Mouse (Mus musculus) ovary, adult 18-20 months (tissue): ENCODE results near the gene Olfr1045.
"Not testable (repeated sequence)": the region's sequence is repeated elsewhere in the genome, so short reads cannot be mapped to it uniquely, and the experiment has no call there.

Source experiments
- DNase-seq: peaks from one replicate; pipeline ENCODE4 v3.0.0; 2022; ENCODE audit warnings: low spot score, mixed read lengths

Gene Olfr1045

DNA sequence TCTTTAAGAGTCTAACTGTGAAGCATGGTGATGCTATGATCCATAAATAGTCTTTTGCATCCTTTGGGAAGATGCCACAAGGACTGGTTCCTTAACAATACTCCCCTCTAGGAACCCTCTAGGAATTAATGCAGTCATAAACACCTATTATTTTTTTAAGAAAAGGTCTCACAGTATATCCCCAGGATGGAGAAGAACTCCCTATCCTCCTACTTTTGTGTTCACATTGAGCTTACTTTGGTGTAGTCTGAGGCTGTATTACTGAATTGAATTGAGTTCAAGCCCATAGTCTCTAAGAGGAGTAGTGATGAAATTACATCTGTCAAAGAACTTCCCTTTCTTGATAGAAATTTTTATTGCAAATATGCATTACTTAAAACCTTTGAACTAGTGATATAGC lies at the start of gene Olfr1045:
Olfr1045 (minus strand) TSS at position 101 of the 400 bp plus-strand sequence.
- no peak for DNase-seq

DNA sequence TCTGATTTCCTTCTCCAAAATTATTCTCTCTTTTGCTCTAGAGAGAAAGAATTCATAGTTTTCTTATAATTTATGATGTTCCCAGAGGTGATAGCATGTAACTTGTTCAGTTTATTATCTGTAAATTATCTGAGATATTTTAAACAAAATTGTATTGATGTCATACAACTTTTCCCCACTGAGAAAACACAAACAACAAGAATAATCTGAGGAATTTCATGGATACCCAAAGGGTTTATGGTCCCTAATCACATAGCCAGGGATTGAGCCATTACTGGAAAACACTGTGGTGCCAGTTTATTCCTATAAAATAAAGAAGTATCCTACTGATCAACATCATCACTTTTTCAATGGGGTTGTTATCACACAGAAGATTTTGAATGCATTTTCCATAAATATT lies 37.4 kb upstream of the Olfr1045 start, which contains the start of gene Olfr1048:
Olfr1048 (minus strand) TSS at position 101 of the 400 bp plus-strand sequence.
- DNase-seq: no peak

DNA sequence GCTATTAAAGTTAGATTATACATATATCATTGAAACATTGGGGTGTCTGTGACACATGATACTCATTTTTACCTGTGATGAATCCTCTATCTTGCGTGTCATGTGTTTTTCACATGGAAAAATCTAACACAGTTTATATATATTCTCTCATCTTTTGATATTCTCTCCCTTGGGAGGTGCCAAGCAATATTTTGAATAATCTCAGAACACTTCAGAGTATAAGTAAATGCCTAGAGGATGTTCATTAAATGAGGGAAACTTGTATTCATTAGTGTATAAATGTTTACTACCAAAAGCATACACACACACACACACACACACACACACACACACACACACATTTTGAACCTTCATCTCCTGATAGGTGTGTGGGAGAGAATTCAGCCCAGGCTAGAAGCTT lies 28.5 kb upstream of the Olfr1045 start, which contains the start of gene Olfr1047:
Olfr1047 (minus strand) TSS at position 101 of the 400 bp plus-strand sequence.
- DNase-seq: no peak

DNA sequence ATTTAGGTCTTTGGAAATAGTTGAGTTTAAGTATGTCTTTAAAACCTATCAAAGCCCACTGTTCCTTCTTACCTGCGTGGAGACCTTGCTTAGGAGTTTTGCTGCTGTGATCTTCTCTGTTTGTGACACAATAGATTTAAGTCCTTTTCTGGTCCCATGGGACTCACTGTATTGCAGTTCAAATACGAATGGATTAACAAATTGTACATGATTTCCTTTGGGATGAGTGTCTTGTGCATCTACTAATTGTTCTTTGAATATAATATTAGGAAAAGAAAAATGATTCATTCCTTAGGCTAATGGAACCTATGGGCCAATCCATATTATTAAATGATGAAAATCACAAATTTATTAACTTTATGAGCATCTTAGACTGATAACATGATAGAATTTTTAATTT lies 16.4 kb upstream of the Olfr1045 start, which contains the start of gene Olfr1046:
Olfr1046 (minus strand) TSS at position 101 of the 400 bp plus-strand sequence.
- DNase-seq: no peak

DNA sequence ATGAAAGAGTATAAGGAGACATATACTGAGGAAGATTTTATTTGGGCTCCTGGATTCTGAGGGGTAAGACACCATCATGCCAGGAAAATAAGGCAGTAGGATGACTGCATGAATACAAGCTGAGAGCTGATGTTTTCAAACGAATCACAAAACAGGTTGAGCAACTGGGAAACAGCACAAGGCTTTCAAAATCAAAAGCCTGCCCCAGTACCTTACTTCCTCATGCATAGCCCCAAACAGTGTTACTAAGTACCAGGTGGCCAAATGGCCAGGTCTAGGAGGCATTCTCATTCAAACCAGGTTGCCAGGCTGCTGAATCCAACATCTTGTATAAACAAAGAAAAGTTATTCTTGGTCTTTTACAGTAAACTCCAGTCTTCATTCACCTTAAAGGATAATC lies 6.9 kb downstream of the Olfr1045 start:
- DNase-seq: no peak

DNA sequence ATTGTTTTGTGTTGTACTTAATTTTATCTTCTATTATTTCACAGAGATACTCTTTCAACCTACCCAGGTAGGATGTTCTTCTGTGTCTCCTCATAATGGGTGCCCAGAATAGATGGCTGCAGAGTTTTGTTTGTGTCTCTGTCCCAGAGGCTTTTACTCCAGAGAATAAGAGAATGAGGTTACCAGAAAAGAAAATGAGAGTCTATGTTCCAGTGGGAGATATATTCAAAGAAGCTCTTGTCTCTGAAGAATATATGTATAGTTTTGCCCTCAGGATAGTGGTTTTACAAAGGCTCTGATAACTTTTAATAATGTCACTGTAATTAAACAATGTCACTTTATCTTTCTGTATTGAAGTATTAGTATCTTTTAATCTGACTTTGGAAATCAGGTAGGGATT lies 17.2 kb downstream of the Olfr1045 start, which contains the start of gene Olfr52:
Olfr52 (minus strand) TSS at position 101 of the 400 bp plus-strand sequence.
- DNase-seq: no peak

DNA sequence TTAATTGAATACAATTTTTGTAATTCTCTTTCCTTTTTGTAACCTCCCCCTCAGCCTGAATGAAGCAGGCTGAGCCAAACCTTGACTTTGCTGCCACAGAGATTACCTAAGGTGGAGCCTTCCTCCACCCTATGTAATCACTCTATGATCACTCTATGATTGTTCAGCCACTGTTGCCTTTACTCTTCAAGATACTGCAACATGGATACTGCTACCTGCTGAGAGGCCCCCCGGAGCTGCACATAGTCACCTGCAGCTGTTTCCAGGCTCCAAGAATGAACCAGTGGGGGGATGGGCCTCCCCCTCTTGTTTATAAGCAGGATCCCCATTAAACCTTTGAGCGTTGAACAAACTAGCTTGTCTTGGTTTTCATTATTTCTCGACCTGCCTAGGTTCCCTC lies 22.9 kb downstream of the Olfr1045 start:
- DNase-seq: no peak

DNA sequence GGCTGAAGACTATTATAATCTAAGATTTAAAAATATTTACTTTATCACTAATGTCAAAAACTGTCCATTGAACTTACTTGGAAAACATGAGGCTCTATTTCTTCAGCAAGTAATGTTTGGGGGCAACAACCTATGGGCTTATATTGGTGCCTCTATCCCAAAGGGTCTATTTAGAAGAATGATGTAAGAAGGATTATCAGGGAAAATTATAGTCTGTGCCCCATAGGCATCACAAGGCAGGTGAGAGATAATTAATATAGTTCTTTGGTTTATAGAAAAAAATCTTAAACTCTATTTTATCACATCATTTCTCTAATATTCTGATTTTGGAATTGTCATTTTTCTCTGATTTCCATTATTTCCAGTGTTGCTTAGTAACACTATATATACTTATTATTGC lies 25.1 kb downstream of the Olfr1045 start, which contains the start of gene Olfr1044:
Olfr1044 (minus strand) TSS at position 101 of the 400 bp plus-strand sequence.
- no peak for DNase-seq

DNA sequence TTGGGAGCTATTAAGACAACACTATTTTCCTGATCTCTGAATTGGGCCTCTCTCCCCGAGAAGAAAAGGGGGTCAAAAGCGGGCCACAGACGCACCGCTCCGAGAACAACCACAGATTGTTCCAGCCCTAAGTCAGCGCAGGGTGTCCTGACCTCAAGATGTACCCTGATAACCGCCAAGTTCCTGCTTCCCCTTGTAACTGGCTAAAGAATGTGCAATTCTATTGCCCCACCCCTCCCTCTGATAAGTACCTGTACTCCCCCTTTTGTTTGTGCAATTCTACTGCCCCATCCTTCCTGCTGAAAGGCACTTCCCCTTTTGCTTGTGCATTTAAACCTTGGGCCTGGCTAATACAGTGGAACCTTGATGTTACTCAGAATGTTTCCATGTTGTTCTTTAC lies 27.4 kb downstream of the Olfr1045 start:
- DNase-seq: not testable (repeated sequence)

DNA sequence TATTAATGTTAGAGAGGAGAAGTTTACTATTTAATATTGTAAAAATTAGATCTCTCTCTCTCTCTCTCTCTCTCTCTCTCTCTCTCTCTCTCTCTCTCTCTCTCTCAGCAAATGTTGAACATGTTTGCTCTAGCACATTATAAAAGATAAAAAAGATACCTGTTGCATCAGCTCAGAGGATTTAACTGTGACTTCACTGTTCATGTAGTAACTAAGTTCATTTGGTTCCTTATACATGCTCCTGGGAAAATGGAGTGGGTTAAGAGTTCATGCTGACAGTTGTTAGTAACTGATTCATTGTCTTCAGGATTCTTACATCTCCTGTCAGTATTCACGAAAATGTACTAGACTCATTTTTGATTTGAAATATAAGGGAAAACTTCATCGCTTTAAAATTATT lies 35.4 kb downstream of the Olfr1045 start, which contains the start of gene Olfr1043:
Olfr1043 (minus strand) TSS at position 101 of the 400 bp plus-strand sequence.
- no peak for DNase-seq

DNA sequence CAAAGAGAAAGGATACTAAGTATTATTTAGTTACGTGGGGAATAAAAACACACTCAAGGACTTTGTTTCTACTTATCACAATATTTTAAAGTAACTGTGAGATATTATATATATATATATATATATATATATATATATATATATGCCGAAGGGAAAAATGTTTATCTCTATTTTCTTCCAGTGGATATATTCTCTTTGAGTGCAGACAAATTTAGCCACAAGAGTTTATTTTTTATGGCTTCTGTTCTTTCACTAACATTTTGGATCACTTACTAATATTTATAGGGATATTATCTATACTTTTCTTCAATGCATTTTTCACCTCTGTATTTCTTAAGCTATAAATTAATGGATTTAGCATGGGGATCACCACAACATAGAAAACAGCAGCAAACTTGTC lies 41.1 kb downstream of the Olfr1045 start, which contains the start of gene Olfr1042:
Olfr1042 (minus strand) TSS at position 101 of the 400 bp plus-strand sequence.
- no peak for DNase-seq

DNA sequence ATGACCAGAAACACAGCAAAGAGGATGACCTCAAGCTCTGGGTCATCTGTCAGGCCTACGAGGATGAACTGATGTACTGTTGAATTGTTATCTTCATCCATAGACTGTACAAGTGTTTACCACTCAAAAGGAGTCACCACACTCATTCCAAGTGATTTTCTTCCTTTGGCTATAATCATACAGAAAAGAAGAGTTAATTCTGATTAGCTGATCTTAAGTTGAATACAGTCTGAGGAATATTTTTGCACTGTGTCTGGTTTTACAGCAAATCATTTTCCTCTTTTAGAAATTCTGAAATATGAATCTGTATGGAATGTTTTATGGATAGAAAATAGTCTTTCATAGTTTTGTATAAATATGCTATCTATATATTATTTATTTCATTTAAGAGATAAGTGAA lies 56.2 kb downstream of the Olfr1045 start, which contains the start of gene Olfr1040:
Olfr1040 (minus strand) TSS at position 101 of the 400 bp plus-strand sequence.
- DNase-seq: no peak
